Mouse (Mus musculus) heart, adult 2 months (tissue): ENCODE results near the gene Thsd4.

Source experiments
- CTCF ChIP-seq: fragments of 200-600 bp; IDR thresholded peaks from 2 replicates; pipeline ENCODE4 v1.8.1; 2022; ENCODE audit warnings: antibody characterized with exemption, mild to moderate bottlenecking, moderate library complexity
- EP300 ChIP-seq: fragments of 200-500 bp; IDR thresholded peaks from 2 replicates; pipeline ENCODE4 v1.6.1; 2011; ENCODE audit warnings: low read depth, low read length, control low read depth; ENCODE audit not compliant: insufficient read depth

DNA sequence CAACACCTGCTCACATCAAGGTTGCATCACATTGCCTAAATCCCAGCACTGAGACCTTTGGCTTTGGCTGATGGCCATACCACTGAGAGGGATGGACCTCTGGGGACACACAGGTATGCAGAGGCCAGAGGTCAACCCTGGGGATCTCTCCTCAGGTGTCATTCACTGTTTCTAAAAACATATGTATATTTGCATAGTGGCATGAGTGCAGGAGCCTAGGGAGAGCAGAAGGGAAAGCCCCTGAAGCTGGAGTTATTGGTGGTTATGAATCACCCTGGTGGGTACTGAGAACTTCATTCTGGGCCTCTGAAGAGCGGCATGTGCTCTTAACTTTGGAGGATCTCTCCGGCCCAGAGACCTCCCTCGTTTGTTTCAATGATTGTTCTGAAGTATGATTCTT is 235.5 kb downstream of the Thsd4 start:
- TF ChIP-seq CTCF (no peak), EP300 (no peak)
